Mouse (Mus musculus): ENCODE measurements around the gene Ltbp4. TPM values are rescaled to one million over a fixed set of nuclear protein-coding genes. Genes with fewer than 3 reads are reported as not detected.
A peak's percentile ranks its signal among the peaks of the same experiment; 100 is the strongest.

The Ltbp4 gene
- 85.5 and 92.3 TPM in 2 replicates for polyA plus RNA-seq (2015; fragmentation: Nextera tagmentation; extraction: Ambion mirVana)

GRCm38 (mm10) chr7:27337175-27337853 is at the start of gene Ltbp4:
TSS of gene Ltbp4 (minus strand) at chr7:27337692.
- WGBS: 1% methylated on average over 34 of the region's 36 CpGs
- Histone ChIP-seq H3K4me3 (replicated peaks) (peak within 1 kb of the TSS; percentile 49), H3K27me3 (peaks cover 31% of the 10 kb centered on the region), H3K4me2 (replicated peaks) (peak within 1 kb of the TSS; percentile 78), H3K36me3 (peaks cover 7% of the 10 kb centered on the region; the same call in 1 of the 2 replicates), H3K4me1 (peaks cover 55% of the 10 kb centered on the region), H3K27ac (replicated peaks) (no peak within 1 kb of the TSS), H3K9ac (peak within 1 kb of the TSS; percentile 24; the same call in 1 of the 2 replicates), H3K9me3 (replicated peaks) (no peaks in the 10 kb centered on the region)
- no peak for ATAC-seq (ENCODE audit: insufficient number of reproducible peaks, low FRiP score, low TSS enrichment, low read depth)

GRCm38 (mm10) chr7:27384731-27385130 is 47.2 kb upstream of the Ltbp4 start:
- Histone ChIP-seq H3K9me3 (replicated peaks) (no peaks in the 10 kb centered on the region), H3K4me1 (peaks cover 4% of the 10 kb centered on the region; the same call in 1 of the 2 replicates), H3K9ac (no peak overlapping the region), H3K4me2 (replicated peaks) (no peak overlapping the region), H3K27me3 (no peaks in the 10 kb centered on the region; the same call in 1 of the 2 replicates), H3K27ac (replicated peaks) (no peak overlapping the region), H3K36me3 (no peaks in the 10 kb centered on the region), H3K4me3 (replicated peaks) (no peak overlapping the region)
- 16% methylated on average over 4 of the region's 4 CpGs for WGBS
- no peak; the same call in 1 of the 2 replicates for ATAC-seq (ENCODE audit: insufficient number of reproducible peaks, low FRiP score, low TSS enrichment, low read depth)

- Histone ChIP-seq H3K9ac (no peak overlapping the region), H3K27me3 (no peaks in the 10 kb centered on the region; the same call in 1 of the 2 replicates)
- 74% methylated on average over 5 of the region's 5 CpGs for WGBS
Measured at GRCm38 (mm10) chr7:27384134-27384533, 46.6 kb upstream of the Ltbp4 start.

GRCm38 (mm10) chr7:27383233-27383632 is 45.7 kb upstream of the Ltbp4 start:
- H3K27ac ChIP-seq (replicated peaks): no peak overlapping the region
- H3K4me2 ChIP-seq (replicated peaks): no peak overlapping the region
- ATAC-seq (ENCODE audit: insufficient number of reproducible peaks, low FRiP score, low TSS enrichment, low read depth): no peak
- no peak overlapping the region for H3K4me3 ChIP-seq (replicated peaks)
- H3K27me3 ChIP-seq: no peaks in the 10 kb centered on the region; the same call in 1 of the 2 replicates
- WGBS: 76% methylated on average over 1 of the region's 1 CpGs
- no peak overlapping the region for H3K9ac ChIP-seq
- no peaks in the 10 kb centered on the region for H3K9me3 ChIP-seq (replicated peaks)
- H3K36me3 ChIP-seq: no peaks in the 10 kb centered on the region
- peaks cover 12% of the 10 kb centered on the region; the same call in 1 of the 2 replicates for H3K4me1 ChIP-seq

More at GRCm38 (mm10) chr7:27384134-27384533, 46.6 kb upstream of the Ltbp4 start:
- Histone ChIP-seq H3K4me3 (replicated peaks) (no peak overlapping the region), H3K9me3 (replicated peaks) (no peaks in the 10 kb centered on the region), H3K4me1 (peaks cover 10% of the 10 kb centered on the region; the same call in 1 of the 2 replicates), H3K36me3 (no peaks in the 10 kb centered on the region), H3K27ac (replicated peaks) (no peak overlapping the region), H3K4me2 (replicated peaks) (no peak overlapping the region)
- no peak for ATAC-seq (ENCODE audit: insufficient number of reproducible peaks, low FRiP score, low TSS enrichment, low read depth)

GRCm38 (mm10) chr7:27381560-27381959 is 44.1 kb upstream of the Ltbp4 start:
- H3K36me3 ChIP-seq: no peaks in the 10 kb centered on the region
- H3K27ac ChIP-seq (replicated peaks): no peak overlapping the region
- H3K4me2 ChIP-seq (replicated peaks): no peak overlapping the region
- WGBS: 57% methylated on average over 4 of the region's 4 CpGs
- H3K27me3 ChIP-seq: peaks cover 14% of the 10 kb centered on the region
- no peak for ATAC-seq (ENCODE audit: insufficient number of reproducible peaks, low FRiP score, low TSS enrichment, low read depth)
- H3K9ac ChIP-seq: no peak overlapping the region
- H3K4me1 ChIP-seq: peaks cover 12% of the 10 kb centered on the region; the same call in 1 of the 2 replicates
- H3K9me3 ChIP-seq (replicated peaks): no peaks in the 10 kb centered on the region
- H3K4me3 ChIP-seq (replicated peaks): no peak overlapping the region

GRCm38 (mm10) chr7:27381009-27381408 is 43.5 kb upstream of the Ltbp4 start:
- Histone ChIP-seq H3K4me1 (peaks cover 12% of the 10 kb centered on the region; the same call in 1 of the 2 replicates), H3K4me2 (replicated peaks) (no peak overlapping the region), H3K9ac (no peak overlapping the region), H3K9me3 (replicated peaks) (no peaks in the 10 kb centered on the region), H3K27me3 (peaks cover 16% of the 10 kb centered on the region), H3K4me3 (replicated peaks) (no peak overlapping the region), H3K36me3 (no peaks in the 10 kb centered on the region), H3K27ac (replicated peaks) (no peak overlapping the region)
- 23% methylated on average over 1 of the region's 1 CpGs for WGBS
- no peak for ATAC-seq (ENCODE audit: insufficient number of reproducible peaks, low FRiP score, low TSS enrichment, low read depth)

- H3K9me3 ChIP-seq (replicated peaks): no peaks in the 10 kb centered on the region
- peak overlapping the region; percentile 21; the same call in 1 of the 2 replicates for H3K4me2 ChIP-seq (replicated peaks)
- H3K9ac ChIP-seq: no peak overlapping the region
- WGBS: 33% methylated on average over 6 of the region's 6 CpGs
- H3K4me1 ChIP-seq: peaks cover 16% of the 10 kb centered on the region; the same call in 1 of the 2 replicates
- ATAC-seq (ENCODE audit: insufficient number of reproducible peaks, low FRiP score, low TSS enrichment, low read depth): no peak
- no peaks in the 10 kb centered on the region for H3K36me3 ChIP-seq
- H3K27ac ChIP-seq (replicated peaks): peak overlapping the region; percentile 52
- H3K27me3 ChIP-seq: peaks cover 26% of the 10 kb centered on the region
- H3K4me3 ChIP-seq (replicated peaks): no peak overlapping the region
Measured at GRCm38 (mm10) chr7:27379836-27380235, 42.3 kb upstream of the Ltbp4 start.

GRCm38 (mm10) chr7:27378431-27378830 is 40.9 kb upstream of the Ltbp4 start:
- H3K9me3 ChIP-seq (replicated peaks): no peaks in the 10 kb centered on the region
- 0 out of 2 replicates have a peak, but pooled peaks cover 13% of the 10 kb centered on the region for H3K4me1 ChIP-seq
- no peak overlapping the region for H3K4me3 ChIP-seq (replicated peaks)
- 20% methylated on average over 4 of the region's 4 CpGs for WGBS
- H3K4me2 ChIP-seq (replicated peaks): no peak overlapping the region
- peaks cover 39% of the 10 kb centered on the region for H3K27me3 ChIP-seq
- ATAC-seq (ENCODE audit: insufficient number of reproducible peaks, low FRiP score, low TSS enrichment, low read depth): 0 out of 2 replicates have a peak, but pooled peaks have one; percentile 54
- H3K27ac ChIP-seq (replicated peaks): no peak overlapping the region
- no peak overlapping the region for H3K9ac ChIP-seq
- H3K36me3 ChIP-seq: no peaks in the 10 kb centered on the region

GRCm38 (mm10) chr7:27375274-27375673 is 37.8 kb upstream of the Ltbp4 start:
- peak overlapping the region; percentile 17 for H3K4me3 ChIP-seq (replicated peaks)
- no peak for ATAC-seq (ENCODE audit: insufficient number of reproducible peaks, low FRiP score, low TSS enrichment, low read depth)
- no peak overlapping the region for H3K27ac ChIP-seq (replicated peaks)
- 3% methylated on average over 22 of the region's 22 CpGs for WGBS
- H3K27me3 ChIP-seq: peaks cover 69% of the 10 kb centered on the region
- peaks cover 20% of the 10 kb centered on the region; the same call in 1 of the 2 replicates for H3K4me1 ChIP-seq
- H3K4me2 ChIP-seq (replicated peaks): peak overlapping the region; percentile 28
- no peaks in the 10 kb centered on the region for H3K9me3 ChIP-seq (replicated peaks)
- no peak overlapping the region; the same call in 1 of the 2 replicates for H3K9ac ChIP-seq
- no peaks in the 10 kb centered on the region for H3K36me3 ChIP-seq

- H3K27ac ChIP-seq (replicated peaks): peak overlapping the region; percentile 29; the same call in 1 of the 2 replicates
- peaks cover 20% of the 10 kb centered on the region for H3K4me1 ChIP-seq
- H3K9ac ChIP-seq: no peak overlapping the region
- 5% methylated on average over 44 of the region's 44 CpGs for WGBS
- H3K4me2 ChIP-seq (replicated peaks): peak overlapping the region; percentile 38
- H3K9me3 ChIP-seq (replicated peaks): no peaks in the 10 kb centered on the region
- peak overlapping the region; percentile 19 for H3K4me3 ChIP-seq (replicated peaks)
- no peaks in the 10 kb centered on the region for H3K36me3 ChIP-seq
- peaks cover 91% of the 10 kb centered on the region for H3K27me3 ChIP-seq
- peak; percentile 27 for ATAC-seq (ENCODE audit: insufficient number of reproducible peaks, low FRiP score, low TSS enrichment, low read depth)
Measured at GRCm38 (mm10) chr7:27371715-27372462, 34.4 kb upstream of the Ltbp4 start.

- Histone ChIP-seq H3K4me1 (peaks cover 19% of the 10 kb centered on the region), H3K9ac (no peak overlapping the region), H3K4me3 (replicated peaks) (no peak overlapping the region), H3K9me3 (replicated peaks) (no peaks in the 10 kb centered on the region), H3K27me3 (peaks cover 97% of the 10 kb centered on the region), H3K27ac (replicated peaks) (no peak overlapping the region), H3K4me2 (replicated peaks) (no peak overlapping the region), H3K36me3 (no peaks in the 10 kb centered on the region)
- WGBS: 83% methylated on average over 19 of the region's 19 CpGs
- no peak for ATAC-seq (ENCODE audit: insufficient number of reproducible peaks, low FRiP score, low TSS enrichment, low read depth)
Measured at GRCm38 (mm10) chr7:27369111-27369510, 31.6 kb upstream of the Ltbp4 start.
